Mouse (Mus musculus) activated CD4-positive, CD25-positive, alpha-beta regulatory T cell, adult 4 months (primary cell): ENCODE measurements around the gene Baz1b. TPM values are rescaled to one million over a fixed set of nuclear protein-coding genes. Genes with fewer than 3 reads are reported as not detected.
"Not testable (repeated sequence)": the region's sequence is repeated elsewhere in the genome, so short reads cannot be mapped to it uniquely, and the experiment has no call there.

Source experiments
- ATAC-seq: one replicate; pipeline ENCODE4 v1.8.0; 2017
- polyA plus RNA-seq, 2 experiments: library from polyadenylated mRNA; unstranded; fragments of 100-300 nt; shearing (Covaris generic); gene quantifications; one replicate each; pipeline ENCODE4 v1.2.1; 2017

Baz1b gene
- polyA plus RNA-seq, 2 experiments from 2014 or later = 20.8 to 23.9 TPM

- no peak for ATAC-seq
These were observed 7.4 kb upstream of the Baz1b start for GRCm38 (mm10) chr5:135179616-135180015.

DNA sequence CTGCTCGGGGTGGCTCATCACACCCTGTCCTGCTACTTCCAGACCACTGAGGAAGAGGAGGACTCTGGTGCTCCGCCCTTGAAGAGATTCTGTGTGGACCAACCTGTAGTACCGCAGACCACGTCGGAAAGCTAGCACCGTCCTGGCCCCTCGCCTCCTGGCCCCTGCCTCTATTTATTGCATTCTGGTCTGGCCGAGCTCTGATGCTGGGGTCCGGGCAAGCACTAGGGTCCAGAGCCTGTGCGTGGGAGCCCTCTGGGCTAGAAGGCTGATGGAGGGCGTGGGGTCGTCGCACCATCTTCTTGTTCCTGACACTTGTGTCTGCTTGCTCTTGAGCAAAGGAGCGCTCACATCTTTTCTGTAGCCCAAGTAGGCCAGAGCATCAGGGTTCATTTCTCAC is 6.3 kb upstream of the Baz1b start:
- no peak for ATAC-seq

DNA sequence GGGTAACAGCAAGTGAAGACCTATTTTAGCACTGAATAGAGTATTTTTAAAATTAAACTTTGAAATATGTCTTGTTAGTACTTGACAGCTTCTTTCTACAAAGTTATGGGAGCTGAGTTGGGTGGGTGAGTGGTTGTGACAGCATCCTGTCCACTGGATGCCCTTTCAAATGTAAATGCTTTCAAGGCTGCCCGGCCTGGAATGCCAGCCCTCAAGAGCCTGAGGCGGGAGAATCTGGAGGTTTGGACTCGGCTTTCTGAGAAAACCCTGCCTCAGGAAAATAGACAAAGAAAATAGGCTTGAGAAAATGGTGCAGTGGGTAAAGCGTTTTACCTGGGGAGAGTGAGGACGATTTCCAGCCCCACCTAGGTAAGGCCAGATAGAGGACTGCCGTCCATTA is 5.3 kb upstream of the Baz1b start:
- ATAC-seq = no peak

GRCm38 (mm10) chr5:135183131-135183861 is 3.8 kb upstream of the Baz1b start:
- ATAC-seq = no peak

GRCm38 (mm10) chr5:135185016-135185415 is 2.0 kb upstream of the Baz1b start:
- ATAC-seq = no peak

DNA sequence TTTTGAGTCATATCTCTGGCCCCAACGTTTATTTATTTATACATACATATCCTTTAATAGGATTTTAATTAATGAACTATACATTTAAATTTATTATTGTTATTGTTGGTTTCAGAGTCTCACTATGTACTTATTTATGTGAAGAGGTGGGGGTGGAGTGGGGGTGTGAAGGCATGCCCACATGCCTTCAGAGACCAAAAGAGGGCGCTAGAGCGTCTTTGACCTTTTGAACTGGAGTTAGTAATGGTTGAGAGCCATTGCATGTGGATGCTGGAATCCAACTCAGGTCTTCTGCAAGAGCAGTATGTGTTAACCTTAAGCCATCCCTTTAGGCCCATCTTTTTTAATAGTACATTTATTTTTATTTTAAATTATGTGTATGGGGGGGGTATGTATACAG is 1.5 kb upstream of the Baz1b start:
- ATAC-seq = no peak

DNA sequence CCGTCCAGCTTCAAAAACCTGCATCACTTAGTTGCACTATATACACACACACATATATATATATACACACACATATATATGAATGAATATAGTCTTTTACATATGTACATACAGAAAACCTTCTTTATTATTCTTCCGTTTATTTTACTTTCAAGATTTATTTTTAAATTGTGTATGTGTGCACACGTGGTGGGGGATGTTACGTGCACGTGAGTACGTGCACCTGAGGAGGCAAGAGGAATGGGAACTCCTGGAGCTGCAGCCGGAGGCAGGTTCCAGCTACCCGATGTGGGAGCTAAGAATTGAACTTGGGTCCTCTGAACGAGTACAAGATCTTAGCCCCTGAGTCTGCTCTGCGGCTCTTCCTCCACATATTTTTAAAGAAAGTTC is 838 bp upstream of the Baz1b start:
- ATAC-seq = peak; percentile 1

DNA sequence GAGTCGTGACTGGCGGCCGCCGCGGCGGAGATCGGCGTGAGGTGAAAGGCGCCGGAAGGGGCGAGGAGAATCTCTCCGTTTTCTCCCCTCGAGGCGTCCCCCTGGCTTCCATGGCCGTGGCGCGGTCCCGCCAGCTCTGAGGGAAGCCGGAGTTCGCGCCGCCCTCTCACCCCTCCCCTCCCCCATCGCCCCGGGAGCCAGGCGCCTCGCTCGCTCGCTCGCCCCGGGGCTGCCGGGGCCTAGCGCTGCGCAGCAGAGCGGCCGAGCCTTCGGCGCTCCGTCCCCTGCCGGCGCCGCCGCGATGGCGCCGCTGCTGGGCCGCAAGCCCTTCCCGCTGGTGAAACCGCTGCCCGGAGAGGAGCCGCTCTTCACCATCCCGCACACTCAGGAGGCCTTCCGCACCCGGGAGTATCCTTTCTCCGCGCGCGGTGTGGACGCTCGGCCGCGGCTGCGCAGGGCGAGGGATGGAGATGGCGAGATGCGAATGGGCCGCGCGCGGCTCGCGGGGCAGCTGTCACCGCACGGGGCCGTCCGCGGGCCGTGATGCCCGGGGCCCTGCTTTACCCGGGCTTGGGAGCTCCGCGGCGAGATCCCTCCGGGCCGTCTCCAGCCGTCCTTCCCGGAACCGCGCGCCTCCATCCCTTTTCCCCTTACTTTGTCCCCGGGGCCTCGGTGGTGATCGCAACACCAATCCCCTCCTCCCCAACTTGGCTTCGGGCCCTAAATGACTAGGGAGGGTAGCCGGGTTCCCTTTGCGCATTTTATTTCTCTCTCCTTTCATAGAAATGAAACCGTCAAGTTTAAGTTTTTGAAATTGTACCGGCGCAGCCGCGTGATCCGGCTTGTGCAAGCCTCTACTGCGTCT is 517 bp downstream of the Baz1b start:
- ATAC-seq = peak; percentile 20

- ATAC-seq = no peak
These were observed 1.1 kb downstream of the Baz1b start for GRCm38 (mm10) chr5:135188214-135188554.

- no peak for ATAC-seq
These were observed 2.4 kb downstream of the Baz1b start for GRCm38 (mm10) chr5:135189281-135190022.

DNA sequence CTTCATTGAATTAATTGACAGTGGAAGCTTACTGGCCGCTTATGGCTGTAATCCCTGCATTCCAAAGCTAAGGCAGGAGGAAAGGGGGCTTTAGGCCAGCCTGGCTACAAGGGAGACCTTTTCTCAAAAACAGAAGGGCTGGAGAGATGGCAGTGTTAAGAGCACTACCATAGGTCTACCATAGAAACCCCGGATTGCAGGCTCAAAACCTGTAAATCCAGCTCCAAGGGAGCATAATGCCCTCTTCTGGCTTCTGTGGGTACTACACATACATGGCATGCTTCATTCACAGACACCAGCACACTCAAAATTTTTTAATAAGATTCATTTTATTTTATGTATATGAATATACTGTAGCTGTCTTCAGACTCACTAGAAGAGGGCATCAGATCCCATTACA is 4.6 kb downstream of the Baz1b start:
- ATAC-seq = no peak

GRCm38 (mm10) chr5:135192431-135192830 is 5.4 kb downstream of the Baz1b start:
- no peak for ATAC-seq

GRCm38 (mm10) chr5:135196367-135196766 is 9.3 kb downstream of the Baz1b start:
- peak; percentile 57 for ATAC-seq

GRCm38 (mm10) chr5:135202763-135203162 is 15.7 kb downstream of the Baz1b start:
- ATAC-seq = no peak

DNA sequence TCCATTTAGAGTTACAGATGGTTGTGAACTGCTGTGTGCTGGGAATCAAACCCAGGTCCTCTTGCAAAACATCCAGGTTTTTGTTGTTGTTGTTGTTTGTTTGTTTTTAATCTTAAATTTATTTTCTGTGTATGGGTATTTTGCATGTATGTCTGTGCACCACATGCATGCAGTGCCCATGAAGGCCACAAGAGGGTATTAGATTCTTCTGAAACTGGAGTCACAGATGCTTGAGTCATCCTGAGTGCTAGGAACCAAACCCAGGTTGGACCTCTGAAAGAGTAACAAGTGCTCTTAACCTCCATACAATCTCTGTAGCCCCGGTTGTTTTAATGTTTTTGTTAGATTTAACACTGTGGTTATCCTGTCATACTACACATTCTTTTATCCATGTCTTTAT is 21.1 kb downstream of the Baz1b start:
- no peak for ATAC-seq

DNA sequence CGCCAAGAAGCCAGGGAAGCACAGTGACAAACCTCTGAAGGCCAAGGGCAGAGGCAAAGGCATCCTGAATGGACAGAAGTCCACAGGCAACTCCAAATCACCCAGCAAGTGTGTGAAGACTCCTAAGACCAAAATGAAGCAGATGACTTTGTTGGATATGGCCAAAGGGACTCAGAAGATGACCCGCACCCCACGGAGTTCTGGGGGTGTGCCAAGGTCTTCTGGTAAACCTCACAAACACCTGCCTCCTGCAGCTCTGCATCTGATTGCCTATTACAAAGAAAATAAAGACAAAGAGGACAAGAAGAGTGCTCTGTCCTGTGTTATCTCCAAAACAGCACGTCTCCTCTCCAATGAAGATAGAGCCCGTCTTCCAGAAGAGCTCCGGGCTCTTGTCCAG is 29.8 kb downstream of the Baz1b start:
- ATAC-seq = no peak

DNA sequence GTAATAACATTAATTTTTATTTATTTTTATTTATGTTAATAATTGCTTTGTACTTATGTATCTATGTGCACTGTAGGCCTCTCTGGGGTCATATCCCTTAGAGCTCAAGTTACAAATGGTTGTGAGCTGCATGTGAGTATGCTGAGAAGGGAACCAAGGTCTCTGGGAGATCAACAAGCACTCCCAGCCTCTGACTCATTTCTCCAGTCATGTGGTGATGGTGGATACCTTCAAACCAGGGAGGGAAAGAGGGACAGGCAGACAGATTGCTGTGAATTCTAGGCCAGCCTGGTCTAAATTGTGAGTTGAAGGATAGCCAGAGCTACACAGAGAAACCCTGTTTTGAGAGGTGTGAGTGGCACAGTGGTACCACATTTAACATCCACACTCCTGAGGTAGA is 33.9 kb downstream of the Baz1b start:
- ATAC-seq = no peak

DNA sequence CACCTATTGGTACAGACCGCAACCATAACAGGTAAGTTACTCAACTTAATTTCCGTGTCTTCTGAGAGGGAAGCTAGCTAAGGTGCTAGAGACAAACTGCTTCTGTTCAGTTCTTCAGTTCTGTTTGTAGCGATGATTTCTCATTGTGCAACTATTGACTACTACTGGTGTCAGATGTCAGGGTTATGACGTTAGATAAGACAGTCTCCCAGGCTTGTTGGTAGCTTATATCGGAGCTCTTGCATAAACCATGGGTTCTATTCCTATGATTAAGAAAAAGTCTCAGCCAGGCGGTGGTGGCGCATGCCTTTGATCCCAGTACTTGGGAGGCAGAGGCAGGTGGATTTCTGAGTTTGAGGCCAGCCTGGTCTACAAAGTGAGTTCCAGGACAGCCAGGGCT is 35.0 kb downstream of the Baz1b start:
- no peak for ATAC-seq

- no peak for ATAC-seq
These were observed 37.1 kb downstream of the Baz1b start for GRCm38 (mm10) chr5:135224169-135224568.

GRCm38 (mm10) chr5:135225879-135226278 is 38.8 kb downstream of the Baz1b start:
- ATAC-seq = not testable (repeated sequence)

DNA sequence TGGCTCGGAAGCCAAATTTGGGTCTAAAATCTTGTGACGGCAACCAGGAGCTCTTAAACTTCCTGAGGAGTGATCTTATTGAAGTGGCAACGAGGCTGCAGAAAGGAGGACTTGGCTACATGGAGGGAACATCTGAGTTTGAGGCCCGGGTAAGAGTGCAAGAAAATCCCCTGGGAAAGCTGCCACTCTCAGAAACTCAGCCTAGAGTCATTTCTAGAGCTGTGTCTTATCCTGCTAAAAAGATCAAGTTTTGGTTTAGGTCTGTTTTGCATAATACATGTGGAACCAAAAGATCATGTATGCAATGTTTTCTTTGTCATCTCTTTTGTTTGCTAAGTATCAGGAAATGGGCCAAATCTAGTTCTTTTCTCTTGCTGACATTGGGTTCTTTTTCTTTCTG is 43.1 kb downstream of the Baz1b start:
- no peak for ATAC-seq

DNA sequence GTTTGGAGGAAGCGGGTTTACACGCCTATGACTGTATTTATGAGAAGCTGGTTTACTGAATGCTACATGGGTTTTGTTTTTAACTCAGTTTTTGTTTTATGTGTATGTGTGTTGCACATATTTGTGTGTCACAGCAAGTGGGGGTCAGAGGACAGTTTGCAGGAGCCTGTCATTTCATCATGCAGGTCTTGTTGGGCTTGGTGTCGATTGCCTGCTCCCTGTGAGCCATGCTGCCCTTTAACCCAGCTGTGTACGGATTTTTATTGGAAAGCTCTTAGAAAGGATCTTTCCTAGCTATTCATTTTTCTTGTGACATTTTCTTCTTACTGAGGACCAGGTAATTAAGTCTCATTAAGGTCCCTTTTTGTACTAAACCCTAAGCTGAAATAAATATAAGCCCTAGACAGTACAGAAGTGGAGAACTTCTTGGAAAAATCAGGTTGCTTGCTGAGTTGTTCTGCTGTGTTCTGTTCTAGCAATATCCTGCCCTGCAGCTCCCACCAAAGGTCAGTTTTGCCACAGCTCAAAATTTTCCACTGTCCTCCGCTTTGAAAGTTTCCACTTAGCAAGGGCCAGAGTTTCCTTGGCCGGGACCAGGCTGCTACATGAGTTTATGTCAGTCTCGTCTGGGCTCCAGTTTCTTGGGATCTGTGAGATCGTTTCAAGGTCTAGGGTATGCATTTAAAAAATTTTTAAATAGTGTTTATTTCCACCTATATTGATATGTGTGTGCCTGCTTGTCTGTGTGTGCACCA is 46.3 kb downstream of the Baz1b start:
- ATAC-seq = no peak

DNA sequence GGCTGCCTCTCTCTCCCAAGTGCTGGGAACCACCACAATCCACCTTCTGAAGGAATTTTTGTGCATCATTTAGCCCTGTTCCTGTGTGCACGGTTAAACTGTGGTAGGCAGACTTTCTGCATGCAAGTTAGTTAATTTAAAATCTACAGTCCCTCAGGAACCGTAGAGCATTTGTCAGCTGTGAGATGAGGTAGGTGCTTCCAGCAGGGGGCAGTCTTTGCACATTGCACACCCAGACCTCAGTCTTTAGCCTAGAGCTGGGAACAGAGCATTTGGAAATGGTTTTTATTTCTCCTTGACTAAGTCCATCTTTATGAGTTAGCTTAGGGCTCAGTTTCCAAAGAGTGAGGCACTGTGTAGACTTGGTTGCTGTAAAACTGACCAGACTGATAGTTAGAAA is 49.5 kb downstream of the Baz1b start:
- ATAC-seq = no peak
